Mouse (Mus musculus) ES-E14 (cell line): ENCODE measurements around the gene Sh3pxd2a. TPM values are rescaled to one million over a fixed set of nuclear protein-coding genes. Genes with fewer than 3 reads are reported as not detected.

Experiments used
- DNase-seq: peaks from one replicate; pipeline ENCODE4 v3.0.0-alpha.2; 2013; ENCODE audit warnings: low read depth, low spot score
- H3K27ac ChIP-seq: 2 replicates; pipeline ENCODE4 v1.5.1; 2012; ENCODE audit warnings: low read depth, mild to moderate bottlenecking, low read length, moderate library complexity, mixed read lengths; ENCODE audit not compliant: poor library complexity, insufficient read depth, severe bottlenecking
- H3K36me3 ChIP-seq: 2 replicates; pipeline ENCODE4 v1.6.1; 2012; ENCODE audit warnings: mild to moderate bottlenecking, low read length, moderate library complexity, mixed read lengths; ENCODE audit not compliant: control insufficient read depth, poor library complexity, insufficient read depth, severe bottlenecking
- H3K4me1 ChIP-seq, 2 experiments: fragments of 150-350 bp in 1 of 2; sonication (generic) in 1 of 2; 2 replicates each; pipeline ENCODE4 v1.6.1; 2012; ENCODE audit warnings: low read length in 2 of 2, mild to moderate bottlenecking in 1 of 2, mixed read lengths in 1 of 2; ENCODE audit not compliant: control insufficient read depth in 2 of 2, insufficient read depth in 2 of 2, poor library complexity in 1 of 2
- H3K4me3 ChIP-seq, 2 experiments: fragments of 150-350 bp in 1 of 2; sonication (generic) in 1 of 2; 2 replicates each; pipeline ENCODE4 v1.5.1; 2012; ENCODE audit warnings: low read length in 2 of 2, low read depth in 1 of 2, mild to moderate bottlenecking in 1 of 2, mixed read lengths in 1 of 2; ENCODE audit not compliant: insufficient read depth in 1 of 2, poor library complexity in 1 of 2, severe bottlenecking in 1 of 2
- H3K9ac ChIP-seq: 2 replicates; pipeline ENCODE4 v1.6.1; 2012; ENCODE audit warnings: low read depth, mild to moderate bottlenecking, low read length, mixed read lengths; ENCODE audit not compliant: poor library complexity, insufficient read depth, severe bottlenecking
- H3K9me3 ChIP-seq: fragments of 150-350 bp; sonication (generic); 2 replicates; pipeline ENCODE4 v1.6.1; 2012; ENCODE audit warnings: low read depth, mild to moderate bottlenecking, low read length; ENCODE audit not compliant: control insufficient read depth, insufficient read depth
- CHD2 ChIP-seq: IDR thresholded peaks from 2 replicates; pipeline ENCODE4 v1.6.1; 2014; ENCODE audit warnings: mild to moderate bottlenecking, low read depth, low read length, inconsistent platforms
- HCFC1 ChIP-seq: IDR thresholded peaks from 2 replicates; pipeline ENCODE4 v1.6.1; 2012; ENCODE audit warnings: low read length, inconsistent platforms, borderline replicate concordance; ENCODE audit not compliant: insufficient read depth
- MAFK ChIP-seq: IDR thresholded peaks from 2 replicates; pipeline ENCODE4 v1.6.1; 2014; ENCODE audit warnings: mild to moderate bottlenecking, low read depth, low read length, inconsistent platforms; ENCODE audit not compliant: insufficient read depth
- ZC3H11A ChIP-seq: IDR thresholded peaks from 2 replicates; pipeline ENCODE4 v1.6.1; 2012; ENCODE audit warnings: low read depth, mild to moderate bottlenecking, inconsistent platforms, low read length, borderline replicate concordance
- ZNF384 ChIP-seq: IDR thresholded peaks from 2 replicates; pipeline ENCODE4 v1.6.1; 2012; ENCODE audit warnings: low read depth, low read length, inconsistent platforms
- in situ Hi-C, 2 experiments: fragments of 600-800 bp; cut with MboI; formaldehyde crosslinking; loops; one replicate each; pipeline ENCODE4 v1.15.1; 2025; ENCODE audit warnings: low sequenced_read_pairs in 2 of 2, inconsistent platforms in 1 of 2; ENCODE audit not compliant: unreplicated experiment in 2 of 2
- total RNA-seq: library from RNA; depleted of rRNA; stranded (reverse); fragments of 300-350 nt; gene quantifications from 2 replicates; pipeline ENCODE4 v1.2.3, GENCODE M21; 2012

The Sh3pxd2a gene
- total RNA-seq, 1 experiment = 13.0 TPM

DNA sequence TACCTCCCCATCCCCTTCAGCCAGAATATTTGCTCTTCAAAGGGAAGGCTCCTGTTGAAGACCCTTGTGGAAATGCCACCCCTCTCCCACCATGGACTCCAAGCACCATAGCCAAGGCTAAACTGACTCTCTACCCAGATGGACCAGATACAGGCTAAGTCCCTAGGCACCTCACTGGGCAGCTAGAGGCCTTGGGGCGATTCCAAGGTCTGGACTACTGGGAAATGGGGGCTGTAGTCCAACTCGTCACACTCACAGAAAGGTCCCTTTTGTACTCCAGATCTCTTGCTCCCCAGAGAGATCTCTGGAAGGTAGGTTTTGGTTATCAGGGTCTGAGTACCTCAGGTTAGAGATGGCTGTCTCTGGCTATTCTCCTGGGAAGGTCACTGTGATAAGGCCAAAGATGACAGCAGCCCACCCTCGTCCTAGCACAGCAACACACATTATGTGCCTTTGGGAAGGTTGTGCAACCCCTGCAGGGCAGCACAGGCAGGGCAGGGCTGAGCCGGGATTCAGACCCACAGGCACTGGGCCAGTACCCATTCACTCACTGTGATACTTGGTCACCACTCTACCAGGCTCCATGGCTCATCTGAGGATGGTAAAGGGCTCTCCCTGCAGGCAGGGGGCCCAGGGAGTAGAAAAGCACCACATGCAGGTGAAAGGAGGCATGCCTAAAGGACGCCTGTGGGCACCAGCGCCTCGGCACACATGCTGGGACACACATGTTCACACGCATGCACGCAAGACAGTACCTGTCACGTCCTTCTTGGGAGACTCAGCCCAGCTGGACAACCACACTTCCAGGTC, 144.5 kb downstream of the Sh3pxd2a start:
- TF ChIP-seq ZC3H11A (no peak), HCFC1 (no peak), ZNF384 (no peak), MAFK (no peak), CHD2 (no peak)
- DNase-seq = no peak
- no peak overlapping the region for H3K4me3 ChIP-seq
- in situ Hi-C loops = no loop called here
- no peaks in the 10 kb centered on the region for H3K9me3 ChIP-seq
- no peak overlapping the region for H3K27ac ChIP-seq
- H3K36me3 ChIP-seq = no peaks in the 10 kb centered on the region
- H3K4me1 ChIP-seq = peaks cover 7 to 42% of the 10 kb centered on the region in 2 experiments
- H3K9ac ChIP-seq = peak overlapping the region; percentile 9; the same call in 1 of the 2 replicates

DNA sequence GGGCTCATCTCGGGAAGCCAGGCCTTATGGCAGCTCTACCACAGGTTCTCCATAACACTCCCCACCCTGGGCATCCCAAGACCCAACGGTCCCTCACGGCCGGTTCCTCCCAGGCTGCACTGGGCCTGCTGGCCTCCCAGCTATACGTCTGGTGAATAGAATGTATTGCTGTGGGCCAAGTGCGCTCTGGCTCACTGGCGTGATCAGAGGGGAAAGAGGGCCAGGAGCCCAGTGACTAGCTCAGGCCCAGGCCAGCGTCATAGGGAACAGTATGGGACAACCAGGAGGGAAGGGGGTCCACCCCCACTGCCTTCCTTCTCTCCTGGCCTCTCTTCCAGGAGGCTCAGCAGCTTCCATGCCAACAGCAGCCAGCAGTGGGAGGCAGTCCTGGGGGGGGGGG, 145.1 kb downstream of the Sh3pxd2a start:
- in situ Hi-C loops = no loop called here
- Histone ChIP-seq H3K9ac (no peak overlapping the region), H3K4me1 (peaks cover 7 to 40% of the 10 kb centered on the region in 2 experiments), H3K27ac (no peak overlapping the region), H3K36me3 (no peaks in the 10 kb centered on the region), H3K9me3 (no peaks in the 10 kb centered on the region), H3K4me3 (no peak overlapping the region)
- TF ChIP-seq ZNF384 (no peak), ZC3H11A (no peak), HCFC1 (no peak), MAFK (no peak), CHD2 (no peak)
- DNase-seq = no peak

DNA sequence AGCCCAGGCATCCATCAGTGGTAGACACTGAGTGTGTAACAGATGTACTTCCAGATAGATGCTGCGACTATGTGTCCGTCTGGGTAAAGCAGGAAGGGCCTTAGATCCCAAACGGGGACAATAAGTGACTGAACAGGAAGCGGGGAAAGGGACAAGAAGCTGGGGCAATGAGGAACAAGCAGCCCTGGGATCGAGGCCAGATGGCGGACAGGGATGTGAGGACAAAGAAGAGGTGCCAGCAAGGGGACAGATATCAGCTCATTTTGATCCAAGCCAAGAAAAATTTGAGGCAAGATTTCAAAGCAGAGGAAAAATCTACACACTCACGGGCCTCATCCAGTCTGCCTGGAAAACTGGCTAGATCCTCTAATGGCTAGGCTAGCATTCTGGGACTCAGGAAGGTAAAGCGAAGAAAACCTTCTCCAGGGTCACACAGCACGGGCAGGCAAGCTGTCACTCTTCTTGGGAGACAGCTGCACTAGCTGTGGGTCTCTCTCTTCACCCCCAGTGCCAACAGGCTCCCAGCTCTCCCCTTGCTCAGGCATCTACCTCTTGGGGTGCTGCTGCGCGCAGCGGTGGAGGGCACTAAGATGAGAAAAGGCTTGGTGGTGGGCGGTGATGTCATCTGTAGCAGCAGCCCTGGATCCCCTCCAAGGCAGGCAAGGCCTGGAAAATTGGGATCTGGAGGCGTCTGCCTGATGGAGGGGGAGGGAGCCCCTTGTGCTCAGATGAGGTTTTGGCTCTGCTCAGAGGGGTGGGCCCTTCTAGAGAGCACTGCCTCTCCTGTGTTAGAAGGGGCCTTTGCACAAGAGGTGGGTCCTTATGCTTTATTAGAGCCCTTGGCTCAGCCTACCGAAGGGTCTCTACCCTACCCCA, 146.9 kb downstream of the Sh3pxd2a start:
- Histone ChIP-seq H3K9me3 (no peaks in the 10 kb centered on the region), H3K4me1 (peaks cover 7 to 38% of the 10 kb centered on the region in 2 experiments), H3K36me3 (no peaks in the 10 kb centered on the region), H3K4me3 (no peak overlapping the region), H3K27ac (no peak overlapping the region), H3K9ac (no peak overlapping the region)
- no peak for DNase-seq
- in situ Hi-C loops = no loop called here
- TF ChIP-seq MAFK (no peak), CHD2 (no peak), HCFC1 (no peak), ZNF384 (no peak), ZC3H11A (no peak)

DNA sequence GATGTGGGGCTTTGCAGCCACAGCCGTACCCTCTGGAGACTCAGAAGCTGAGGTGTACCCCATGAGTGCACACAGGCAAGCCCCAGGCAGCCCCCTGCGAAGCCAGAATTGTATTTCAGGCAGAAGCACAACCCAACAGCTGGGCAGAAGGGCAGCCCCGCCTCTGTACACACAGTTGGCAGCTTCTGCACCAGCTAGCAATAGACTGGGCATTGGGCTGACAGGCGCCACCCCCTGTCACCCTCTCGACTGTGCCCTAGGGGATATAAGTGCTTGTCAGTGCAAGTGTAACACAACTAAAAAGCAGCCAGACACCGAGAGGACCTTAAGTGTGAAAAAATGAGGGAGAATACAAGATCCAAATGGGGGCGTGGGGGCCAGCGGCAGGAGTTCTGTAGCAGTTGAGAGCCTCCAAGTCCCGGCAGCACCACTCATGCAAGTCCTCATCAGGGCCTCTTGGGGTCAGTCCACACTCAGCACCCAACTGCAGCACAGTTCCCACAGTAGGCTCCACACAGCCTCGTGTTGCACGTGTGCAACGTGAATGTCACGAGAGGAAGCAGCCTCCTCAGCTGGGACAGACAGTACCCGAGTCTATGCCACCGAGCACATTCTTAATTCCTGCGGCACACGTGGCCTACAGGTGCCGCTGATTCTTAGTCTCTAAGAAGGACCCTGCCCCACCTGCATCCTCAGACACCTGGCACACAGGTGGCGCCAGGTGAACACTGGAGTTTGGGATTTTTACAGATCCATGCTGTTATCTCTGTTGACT, 147.7 kb downstream of the Sh3pxd2a start:
- no peak for DNase-seq
- H3K36me3 ChIP-seq = no peaks in the 10 kb centered on the region; the same call in 1 of the 2 replicates
- H3K9ac ChIP-seq = no peak overlapping the region
- H3K4me1 ChIP-seq = peaks cover 7 to 35% of the 10 kb centered on the region in 2 experiments
- in situ Hi-C loops = no loop called here
- no peaks in the 10 kb centered on the region for H3K9me3 ChIP-seq
- H3K27ac ChIP-seq = no peak overlapping the region
- TF ChIP-seq ZNF384 (no peak), MAFK (no peak), CHD2 (no peak), ZC3H11A (no peak), HCFC1 (no peak)
- no peak overlapping the region for H3K4me3 ChIP-seq
